Mouse (Mus musculus): ENCODE results near the gene Lyg1. TPM values are rescaled to one million over a fixed set of nuclear protein-coding genes. Genes with fewer than 3 reads are reported as not detected.

The Lyg1 gene
- polyA plus RNA-seq (2016; fragmentation: Nextera tagmentation; extraction: Ambion mirVana): not detected in 2 replicates

GRCm38 (mm10) chr1:37957659-37958058 is at the start of gene Lyg1:
Gene Lyg1, minus strand, starts transcription at chr1:37957759.
- no peak within 1 kb of the TSS for H3K27ac ChIP-seq
- no peak within 1 kb of the TSS for H3K4me3 ChIP-seq
- H3K4me1 ChIP-seq: no peaks in the 10 kb centered on the region
- no peak for DNase-seq (ENCODE audit: low spot score)
- no peaks in the 10 kb centered on the region for H3K9me3 ChIP-seq (replicated peaks)
- no peaks in the 10 kb centered on the region for H3K36me3 ChIP-seq
- WGBS: 86% methylated on average over 5 of the region's 5 CpGs
- no peaks in the 10 kb centered on the region for H3K27me3 ChIP-seq (ENCODE audit: low read depth, poor library complexity, severe bottlenecking)

- Histone ChIP-seq H3K27ac (no peak overlapping the region), H3K4me1 (no peaks in the 10 kb centered on the region), H3K9me3 (replicated peaks) (no peaks in the 10 kb centered on the region), H3K4me3 (no peak overlapping the region), H3K27me3 (ENCODE audit: low read depth, poor library complexity, severe bottlenecking) (no peaks in the 10 kb centered on the region), H3K36me3 (0 out of 2 replicates have a peak, but pooled peaks cover 3% of the 10 kb centered on the region)
- WGBS: 76% methylated on average over 3 of the region's 3 CpGs
- DNase-seq (ENCODE audit: low spot score): no peak
Observed at GRCm38 (mm10) chr1:38006741-38007140, 49.2 kb upstream of the Lyg1 start.

GRCm38 (mm10) chr1:38003046-38003445 is 45.5 kb upstream of the Lyg1 start:
- peaks cover 10% of the 10 kb centered on the region for H3K4me1 ChIP-seq
- H3K27me3 ChIP-seq (ENCODE audit: low read depth, poor library complexity, severe bottlenecking): no peaks in the 10 kb centered on the region
- 0 out of 2 replicates have a peak, but pooled peaks cover 3% of the 10 kb centered on the region for H3K36me3 ChIP-seq
- no peak overlapping the region for H3K4me3 ChIP-seq
- WGBS: 93% methylated on average over 3 of the region's 3 CpGs
- no peak overlapping the region for H3K27ac ChIP-seq
- no peak for DNase-seq (ENCODE audit: low spot score)
- H3K9me3 ChIP-seq (replicated peaks): no peaks in the 10 kb centered on the region

- whole genome bisulfite sequencing: 96% methylated on average over 9 of the region's 9 CpGs
- Histone ChIP-seq H3K27me3 (ENCODE audit: low read depth, poor library complexity, severe bottlenecking) (no peaks in the 10 kb centered on the region), H3K4me3 (no peak overlapping the region), H3K27ac (no peak overlapping the region), H3K9me3 (replicated peaks) (no peaks in the 10 kb centered on the region), H3K4me1 (peaks cover 13% of the 10 kb centered on the region), H3K36me3 (0 out of 2 replicates have a peak, but pooled peaks cover 3% of the 10 kb centered on the region)
- DNase-seq (ENCODE audit: low spot score): no peak
Observed at GRCm38 (mm10) chr1:38001956-38002355, 44.4 kb upstream of the Lyg1 start.

- 92% methylated on average over 8 of the region's 8 CpGs for WGBS
- no peaks in the 10 kb centered on the region for H3K27me3 ChIP-seq (ENCODE audit: low read depth, poor library complexity, severe bottlenecking)
- H3K4me1 ChIP-seq: peaks cover 18% of the 10 kb centered on the region
- H3K27ac ChIP-seq: no peak overlapping the region
- DNase-seq (ENCODE audit: low spot score): no peak
- H3K4me3 ChIP-seq: no peak overlapping the region
- 0 out of 2 replicates have a peak, but pooled peaks cover 3% of the 10 kb centered on the region for H3K36me3 ChIP-seq
- H3K9me3 ChIP-seq (replicated peaks): no peaks in the 10 kb centered on the region
Observed at GRCm38 (mm10) chr1:38000844-38001243, 43.3 kb upstream of the Lyg1 start.

- Histone ChIP-seq H3K27ac (no peak overlapping the region), H3K9me3 (replicated peaks) (no peaks in the 10 kb centered on the region), H3K27me3 (ENCODE audit: low read depth, poor library complexity, severe bottlenecking) (no peaks in the 10 kb centered on the region), H3K4me1 (peaks cover 18% of the 10 kb centered on the region), H3K4me3 (peak overlapping the region; percentile 69; the same call in 1 of the 2 replicates), H3K36me3 (peaks cover 14% of the 10 kb centered on the region)
- DNase-seq (ENCODE audit: low spot score): no peak
- WGBS: 83% methylated on average over 3 of the region's 3 CpGs
Observed at GRCm38 (mm10) chr1:37999552-37999951, 42.0 kb upstream of the Lyg1 start.

GRCm38 (mm10) chr1:37998371-37999199 is 41.0 kb upstream of the Lyg1 start:
- Histone ChIP-seq H3K4me1 (peaks cover 18% of the 10 kb centered on the region), H3K36me3 (peaks cover 23% of the 10 kb centered on the region), H3K9me3 (replicated peaks) (no peaks in the 10 kb centered on the region), H3K4me3 (peak overlapping the region; percentile 69), H3K27me3 (ENCODE audit: low read depth, poor library complexity, severe bottlenecking) (no peaks in the 10 kb centered on the region), H3K27ac (peak overlapping the region; percentile 90)
- no peak for DNase-seq (ENCODE audit: low spot score)
- 5% methylated on average over 46 of the region's 47 CpGs for WGBS

GRCm38 (mm10) chr1:37997867-37998266 is 40.3 kb upstream of the Lyg1 start, which contains the start of the genes Txndc9 and Eif5b:
Gene Txndc9, minus strand, starts transcription at chr1:37997893.
Gene Eif5b, plus strand, starts transcription at chr1:37998010.
- Histone ChIP-seq H3K9me3 (replicated peaks) (no peaks in the 10 kb centered on the region), H3K36me3 (peaks cover 30% of the 10 kb centered on the region), H3K27me3 (ENCODE audit: low read depth, poor library complexity, severe bottlenecking) (no peaks in the 10 kb centered on the region), H3K27ac (peak within 1 kb of the TSS; percentile 90), H3K4me3 (peak within 1 kb of the TSS; percentile 69), H3K4me1 (peaks cover 18% of the 10 kb centered on the region)
- under 1% methylated on average over 50 of the region's 50 CpGs for WGBS
- DNase-seq (ENCODE audit: low spot score): peak; percentile 94

- Histone ChIP-seq H3K27ac (peak overlapping the region; percentile 90), H3K9me3 (replicated peaks) (no peaks in the 10 kb centered on the region), H3K4me3 (peak overlapping the region; percentile 69), H3K27me3 (ENCODE audit: low read depth, poor library complexity, severe bottlenecking) (no peaks in the 10 kb centered on the region), H3K36me3 (peaks cover 38% of the 10 kb centered on the region), H3K4me1 (peaks cover 18% of the 10 kb centered on the region)
- peak; percentile 94 for DNase-seq (ENCODE audit: low spot score)
- WGBS: under 1% methylated on average over 42 of the region's 42 CpGs
Observed at GRCm38 (mm10) chr1:37996877-37997484, 39.4 kb upstream of the Lyg1 start.

GRCm38 (mm10) chr1:37996226-37996625 is 38.7 kb upstream of the Lyg1 start:
- DNase-seq (ENCODE audit: low spot score): no peak
- H3K4me3 ChIP-seq: peak overlapping the region; percentile 69
- WGBS: 50% methylated on average over 3 of the region's 3 CpGs
- H3K27me3 ChIP-seq (ENCODE audit: low read depth, poor library complexity, severe bottlenecking): no peaks in the 10 kb centered on the region
- H3K36me3 ChIP-seq: peaks cover 44% of the 10 kb centered on the region
- H3K27ac ChIP-seq: peak overlapping the region; percentile 90; the same call in 1 of the 2 replicates
- peaks cover 18% of the 10 kb centered on the region for H3K4me1 ChIP-seq
- H3K9me3 ChIP-seq (replicated peaks): no peaks in the 10 kb centered on the region

- WGBS: 93% methylated on average over 5 of the region's 5 CpGs
Observed at GRCm38 (mm10) chr1:37987856-37988255, 30.3 kb upstream of the Lyg1 start.

GRCm38 (mm10) chr1:37985764-37986323 is 28.3 kb upstream of the Lyg1 start:
- Histone ChIP-seq H3K27ac (no peak overlapping the region), H3K36me3 (peaks cover 68% of the 10 kb centered on the region)
- no peak for DNase-seq (ENCODE audit: low spot score)

More at GRCm38 (mm10) chr1:37987856-37988255, 30.3 kb upstream of the Lyg1 start:
- H3K9me3 ChIP-seq (replicated peaks): no peaks in the 10 kb centered on the region
- no peak for DNase-seq (ENCODE audit: low spot score)
- no peak overlapping the region for H3K27ac ChIP-seq
- H3K4me1 ChIP-seq: peaks cover 5% of the 10 kb centered on the region; the same call in 1 of the 2 replicates
- H3K36me3 ChIP-seq: peaks cover 88% of the 10 kb centered on the region
- no peaks in the 10 kb centered on the region for H3K27me3 ChIP-seq (ENCODE audit: low read depth, poor library complexity, severe bottlenecking)
- H3K4me3 ChIP-seq: no peak overlapping the region

More at GRCm38 (mm10) chr1:37985764-37986323, 28.3 kb upstream of the Lyg1 start:
- Histone ChIP-seq H3K27me3 (ENCODE audit: low read depth, poor library complexity, severe bottlenecking) (no peaks in the 10 kb centered on the region), H3K4me1 (peaks cover 5% of the 10 kb centered on the region; the same call in 1 of the 2 replicates), H3K9me3 (replicated peaks) (no peaks in the 10 kb centered on the region), H3K4me3 (no peak overlapping the region)
- 84% methylated on average over 9 of the region's 9 CpGs for WGBS

Data from limb, embryonic 10.5 days (tissue).